Mouse (Mus musculus) MEL (cell line): Measurements from ENCODE around the gene Il4. TPM values are rescaled to one million over a fixed set of nuclear protein-coding genes. Genes with fewer than 3 reads are reported as not detected.
A peak's percentile ranks its signal among the peaks of the same experiment; 100 is the strongest.

Experiments used
- DNase-seq: peaks from one replicate; pipeline ENCODE4 v3.0.0; 2011; ENCODE audit warnings: low read depth, low spot score
- H3K27ac ChIP-seq: 2 replicates; pipeline ENCODE4 v1.5.1; 2012; ENCODE audit warnings: low read depth, mild to moderate bottlenecking, control low read depth, low read length, moderate library complexity; ENCODE audit not compliant: control insufficient read depth
- H3K27me3 ChIP-seq, 2 experiments: fragments of 150-350 bp in 1 of 2; sonication (generic) in 1 of 2; 2 replicates each; pipeline ENCODE4 v1.6.1; 2012; ENCODE audit warnings: low read length in 2 of 2, mild to moderate bottlenecking in 2 of 2, improper control_type of control experiment in 1 of 2, moderate library complexity in 1 of 2; ENCODE audit not compliant: insufficient read depth in 2 of 2, control insufficient read depth in 1 of 2
- H3K36me3 ChIP-seq, 2 experiments: 2 replicates each; pipeline ENCODE4 v1.6.1; 2012 to 2014; ENCODE audit warnings: low read length in 2 of 2, improper control_type of control experiment in 1 of 2, inconsistent platforms in 1 of 2, mild to moderate bottlenecking in 1 of 2; ENCODE audit not compliant: insufficient read depth in 2 of 2, control insufficient read depth in 1 of 2
- H3K4me1 ChIP-seq, 2 experiments: fragments of 150-350 bp in 1 of 2; sonication (generic) in 1 of 2; 2 replicates each; pipeline ENCODE4 v1.6.1; 2012; ENCODE audit warnings: low read length in 2 of 2, improper control_type of control experiment in 1 of 2, mild to moderate bottlenecking in 1 of 2; ENCODE audit not compliant: insufficient read depth in 2 of 2, control insufficient read depth in 1 of 2
- H3K4me3 ChIP-seq, 2 experiments: fragments of 150-350 bp in 1 of 2; sonication (generic) in 1 of 2; 2 replicates each; pipeline ENCODE4 v1.5.1; 2012; ENCODE audit warnings: low read depth in 2 of 2, low read length in 2 of 2, mild to moderate bottlenecking in 2 of 2, moderate library complexity in 2 of 2, control low read depth in 1 of 2, improper control_type of control experiment in 1 of 2; ENCODE audit not compliant: control insufficient read depth in 1 of 2, insufficient read depth in 1 of 2
- H3K79me2 ChIP-seq: 2 replicates; pipeline ENCODE4 v1.6.1; 2012; ENCODE audit warnings: mild to moderate bottlenecking, low read length, moderate library complexity; ENCODE audit not compliant: control insufficient read depth, poor library complexity, insufficient read depth
- H3K9ac ChIP-seq: 2 replicates; pipeline ENCODE4 v1.6.1; 2012; ENCODE audit warnings: low read depth, mild to moderate bottlenecking, control low read depth, low read length, moderate library complexity; ENCODE audit not compliant: control insufficient read depth, poor library complexity, severe bottlenecking
- H3K9me3 ChIP-seq: fragments of 150-350 bp; sonication (generic); replicated peaks from 2 replicates; pipeline ENCODE4 v1.6.1; 2012; ENCODE audit warnings: mild to moderate bottlenecking, low read length, improper control_type of control experiment, moderate library complexity; ENCODE audit not compliant: insufficient read depth
- BHLHE40 ChIP-seq: IDR thresholded peaks from 2 replicates; pipeline ENCODE4 v1.6.1; 2012; ENCODE audit warnings: low read depth, mild to moderate bottlenecking, inconsistent platforms, low read length, improper control_type of control experiment, borderline replicate concordance
- CHD1 ChIP-seq: IDR thresholded peaks from 2 replicates; pipeline ENCODE4 v1.6.1; 2012; ENCODE audit warnings: low read depth, mild to moderate bottlenecking, inconsistent platforms, low read length, improper control_type of control experiment
- CTCF ChIP-seq, 3 experiments: IDR thresholded peaks in 2 of 3; conservative IDR thresholded peaks in 1 of 3; 2 replicates each; pipeline ENCODE4 v1.5.1; 2011 to 2012; ENCODE audit warnings: low read length in 3 of 3, low read depth in 2 of 3, mild to moderate bottlenecking in 2 of 3, improper control_type of control experiment in 1 of 3, inconsistent platforms in 1 of 3, mixed read lengths in 1 of 3, moderate library complexity in 1 of 3; ENCODE audit not compliant: control insufficient read depth in 1 of 3, insufficient read depth in 1 of 3, poor library complexity in 1 of 3, severe bottlenecking in 1 of 3
- E2F4 ChIP-seq: IDR thresholded peaks from 2 replicates; pipeline ENCODE4 v1.6.1; 2011; ENCODE audit warnings: low read depth, low read length, improper control_type of control experiment, borderline replicate concordance
- GABPA ChIP-seq: IDR thresholded peaks from 2 replicates; pipeline ENCODE4 v1.6.1; 2012; ENCODE audit warnings: low read depth, mild to moderate bottlenecking, inconsistent platforms, low read length, improper control_type of control experiment, moderate library complexity
- HCFC1 ChIP-seq: IDR thresholded peaks from 2 replicates; pipeline ENCODE4 v1.6.1; 2012; ENCODE audit warnings: low read depth, mild to moderate bottlenecking, inconsistent platforms, low read length, improper control_type of control experiment, moderate library complexity
- JUND ChIP-seq: IDR thresholded peaks from 2 replicates; pipeline ENCODE4 v1.6.1; 2011; ENCODE audit warnings: low read depth, mild to moderate bottlenecking, improper control_type of control experiment, low read length
- KAT2A ChIP-seq: conservative IDR thresholded peaks from 2 replicates; pipeline ENCODE4 v1.6.1; 2012; ENCODE audit warnings: low read depth, low read length, improper control_type of control experiment, inconsistent platforms
- MAX ChIP-seq: IDR thresholded peaks from 2 replicates; pipeline ENCODE4 v1.6.1; 2011; ENCODE audit warnings: low read length, improper control_type of control experiment
- MAZ ChIP-seq: IDR thresholded peaks from 2 replicates; pipeline ENCODE4 v1.6.1; 2012; ENCODE audit warnings: low read depth, mild to moderate bottlenecking, inconsistent platforms, low read length, improper control_type of control experiment
- MEF2A ChIP-seq: IDR thresholded peaks from 2 replicates; pipeline ENCODE4 v1.6.1; 2014; ENCODE audit warnings: low read depth, mild to moderate bottlenecking, inconsistent platforms, low read length, improper control_type of control experiment; ENCODE audit not compliant: poor library complexity, insufficient replicate concordance, severe bottlenecking; ENCODE audit errors: extremely low read depth
- MXI1 ChIP-seq: IDR thresholded peaks from 2 replicates; pipeline ENCODE4 v1.6.1; 2011; ENCODE audit warnings: mild to moderate bottlenecking, low read depth, low read length, improper control_type of control experiment
- MYB ChIP-seq: IDR thresholded peaks from 2 replicates; pipeline ENCODE4 v1.6.1; 2011; ENCODE audit warnings: mild to moderate bottlenecking, low read depth, low read length, improper control_type of control experiment
- MYC ChIP-seq: IDR thresholded peaks from 2 replicates; pipeline ENCODE4 v1.6.1; 2011; ENCODE audit warnings: low read depth, mild to moderate bottlenecking, low read length, improper control_type of control experiment, moderate library complexity
- NRF1 ChIP-seq: IDR thresholded peaks from 2 replicates; pipeline ENCODE4 v1.6.1; 2014; ENCODE audit warnings: low read depth, mild to moderate bottlenecking, inconsistent platforms, low read length, improper control_type of control experiment, moderate library complexity; ENCODE audit not compliant: poor library complexity, insufficient read depth, severe bottlenecking
- POLR2A ChIP-seq, 2 experiments: IDR thresholded peaks; 2 replicates each; pipeline ENCODE4 v1.6.1; 2011 to 2012; ENCODE audit warnings: low read length in 2 of 2, mild to moderate bottlenecking in 2 of 2, control low read depth in 1 of 2, improper control_type of control experiment in 1 of 2, low read depth in 1 of 2, moderate library complexity in 1 of 2; ENCODE audit not compliant: control insufficient read depth in 1 of 2, insufficient read depth in 1 of 2, poor library complexity in 1 of 2
- POLR2AphosphoS2 ChIP-seq: IDR thresholded peaks from 2 replicates; pipeline ENCODE4 v1.6.1; 2011; ENCODE audit warnings: low read length, improper control_type of control experiment
- POLR2AphosphoS5 ChIP-seq: IDR thresholded peaks from 2 replicates; pipeline ENCODE4 v1.6.1; 2012; ENCODE audit warnings: low read depth, borderline replicate concordance, mild to moderate bottlenecking, inconsistent platforms, low read length, moderate library complexity, mixed read lengths
- RAD21 ChIP-seq: IDR thresholded peaks from 2 replicates; pipeline ENCODE4 v1.6.1; 2011; ENCODE audit warnings: mild to moderate bottlenecking, low read depth, low read length, improper control_type of control experiment
- SIN3A ChIP-seq: IDR thresholded peaks from 2 replicates; pipeline ENCODE4 v1.6.1; 2012; ENCODE audit warnings: low read length, improper control_type of control experiment, inconsistent platforms
- SMC3 ChIP-seq: IDR thresholded peaks from 2 replicates; pipeline ENCODE4 v1.6.1; 2011; ENCODE audit warnings: low read depth, low read length, improper control_type of control experiment
- TAL1 ChIP-seq: IDR thresholded peaks from 2 replicates; pipeline ENCODE4 v1.6.1; 2012; ENCODE audit warnings: mild to moderate bottlenecking, inconsistent platforms, low read length, moderate library complexity, mixed read lengths
- UBTF ChIP-seq: IDR thresholded peaks from 2 replicates; pipeline ENCODE4 v1.6.1; 2012; ENCODE audit warnings: low read depth, mild to moderate bottlenecking, inconsistent platforms, low read length, improper control_type of control experiment, moderate library complexity, borderline replicate concordance; ENCODE audit not compliant: insufficient read depth
- ZC3H11A ChIP-seq: IDR thresholded peaks from 2 replicates; pipeline ENCODE4 v1.6.1; 2012; ENCODE audit warnings: low read depth, mild to moderate bottlenecking, inconsistent platforms, low read length, improper control_type of control experiment
- ZNF384 ChIP-seq: IDR thresholded peaks from 2 replicates; pipeline ENCODE4 v1.6.1; 2012; ENCODE audit warnings: low read depth, mild to moderate bottlenecking, inconsistent platforms, low read length, improper control_type of control experiment
- polyA plus RNA-seq, 2 experiments: library from polyadenylated mRNA; stranded (reverse) in 1 of 2; unstranded in 1 of 2; fragments of >175 nt in 1 of 2; fragments of >200 nt in 1 of 2; gene quantifications; 2 replicates each; pipeline versions ENCODE4 v1.2.1 to v1.2.4; 2012; ENCODE audit warnings: low replicate concordance in 2 of 2, low read depth in 1 of 2; ENCODE audit not compliant: insufficient read length in 2 of 2, insufficient read depth in 1 of 2, missing spikeins in 1 of 2
- total RNA-seq: library from RNA; depleted of rRNA; stranded (reverse); fragments of 300-350 nt; gene quantifications from 2 replicates; pipeline ENCODE4 v1.2.3, GENCODE M21; 2012

The Il4 gene
- total and polyA plus RNA-seq, 3 experiments = 4.3 to 10.4 TPM; not detected in 1

GRCm38 (mm10) chr11:53616748-53617558 lies 1.5 kb downstream of the Il4 start (continued):
- TF ChIP-seq HCFC1 (peak; percentile 72), SIN3A (peak; percentile 99), ZC3H11A (no peak), MEF2A (peak; percentile 29; the same call in 1 of the 2 replicates)

- H3K9ac ChIP-seq = peak overlapping the region; percentile 88
- H3K27me3 ChIP-seq = no peaks in the 10 kb centered on the region
- peaks cover 22% of the 10 kb centered on the region for H3K79me2 ChIP-seq
- H3K36me3 ChIP-seq = peaks cover 0 to 42% of the 10 kb centered on the region in 2 experiments
- H3K27ac ChIP-seq = peak overlapping the region; percentile 97
- DNase-seq = no peak
- TF ChIP-seq SIN3A (peak; percentile 13; the same call in 1 of the 2 replicates), MAZ (no peak), MAX (peak; percentile 39; the same call in 1 of the 2 replicates), ZNF384 (peak; percentile 20; the same call in 1 of the 2 replicates), CTCF (IDR thresholded peaks at IDR 0.05 in 2 of 3, conservative IDR thresholded peaks at IDR 0.05 in 1 of 3; ENCODE audit: control insufficient read depth in 1 of 3, insufficient read depth in 1 of 3, low read depth in 2 of 3, low read length in 3 of 3, poor library complexity in 1 of 3, severe bottlenecking in 1 of 3) (no peak), UBTF (no peak), BHLHE40 (no peak), MYB (no peak), TAL1 (no peak), POLR2AphosphoS5 (no peak), KAT2A (no peak), RAD21 (no peak), POLR2AphosphoS2 (no peak), SMC3 (no peak; the same call in 1 of the 2 replicates), NRF1 (no peak), CHD1 (no peak), GABPA (no peak), MXI1 (peak; percentile 53), MYC (0 out of 2 replicates have a peak, but pooled peaks have one; percentile 22), POLR2A (IDR thresholded peaks at IDR 0.05; ENCODE audit: control insufficient read depth in 1 of 2, insufficient read depth in 1 of 2, low read depth in 1 of 2, low read length in 2 of 2, poor library complexity in 1 of 2) (no peak), JUND (no peak), E2F4 (no peak)
- H3K9me3 ChIP-seq = no peaks in the 10 kb centered on the region
- H3K4me3 ChIP-seq = peak overlapping the region; percentile 83 to 97
- peaks cover 34 to 43% of the 10 kb centered on the region in 2 experiments for H3K4me1 ChIP-seq
Measured at GRCm38 (mm10) chr11:53615575-53615974, 2.9 kb downstream of the Il4 start.
